Mouse (Mus musculus) Muller cell, postnatal 12 days (primary cell): ENCODE measurements around the gene Gm10153.
"Not testable (repeated sequence)": the region's sequence is repeated elsewhere in the genome, so short reads cannot be mapped to it uniquely, and the experiment has no call there.

Experiments
- DNase-seq: peaks from one replicate; pipeline ENCODE4 v3.0.0-alpha.2; 2015; ENCODE audit errors: inconsistent ontology term

Gm10153 gene

GRCm38 (mm10) chr7:142143506-142144010 lies 46.6 kb downstream of the Gm10153 start:
- not testable (repeated sequence) for DNase-seq

GRCm38 (mm10) chr7:142140696-142141095 lies 49.5 kb downstream of the Gm10153 start:
- no peak for DNase-seq
